Mouse (Mus musculus) kidney, embryonic 15.5 days (tissue): ENCODE measurements around the gene Six4. TPM values are rescaled to one million over a fixed set of nuclear protein-coding genes. Genes with fewer than 3 reads are reported as not detected.

Experiments
- ATAC-seq: fragments of 200-750 bp; cut with Nextera tagmentation; replicated peaks from 2 replicates; pipeline ENCODE4 v1.8.0; 2017; ENCODE audit warnings: moderate TSS enrichment; ENCODE audit not compliant: low FRiP score
- H3K27ac ChIP-seq: fragments of 300-500 bp; sonication (generic); 2 replicates; pipeline ENCODE4 v1.5.1; 2015; ENCODE audit warnings: mild to moderate bottlenecking, inconsistent platforms
- H3K27me3 ChIP-seq: fragments of 300-500 bp; sonication (generic); 2 replicates; pipeline ENCODE4 v1.6.1; 2015; ENCODE audit warnings: inconsistent platforms
- H3K36me3 ChIP-seq: fragments of 300-500 bp; sonication (generic); 2 replicates; pipeline ENCODE4 v1.6.1; 2015; ENCODE audit warnings: inconsistent platforms
- H3K4me1 ChIP-seq: fragments of 300-500 bp; sonication (generic); 2 replicates; pipeline ENCODE4 v1.6.1; 2015; ENCODE audit warnings: inconsistent platforms
- H3K4me2 ChIP-seq: fragments of 300-500 bp; sonication (generic); 2 replicates; pipeline ENCODE4 v1.6.1; 2015; ENCODE audit warnings: moderate library complexity, mild to moderate bottlenecking, inconsistent platforms
- H3K4me3 ChIP-seq: fragments of 300-500 bp; sonication (generic); replicated peaks from 2 replicates; pipeline ENCODE4 v1.5.1; 2015; ENCODE audit warnings: mild to moderate bottlenecking, inconsistent platforms
- H3K9ac ChIP-seq: fragments of 300-500 bp; sonication (generic); 2 replicates; pipeline ENCODE4 v1.6.1; 2015; ENCODE audit warnings: mild to moderate bottlenecking, inconsistent platforms
- H3K9me3 ChIP-seq: fragments of 300-500 bp; sonication (generic); replicated peaks from 2 replicates; pipeline ENCODE4 v1.6.1; 2016; ENCODE audit warnings: inconsistent platforms
- WGBS: fragments of 180-500 bp; shearing (Covaris S2); methylation state at CpG from one replicate; pipeline ENCODE4 v1.1.7; 2015; ENCODE audit warnings: mixed read lengths; 5-methylcytosine and 5-hydroxymethylcytosine counted together
- polyA plus RNA-seq: library from polyadenylated mRNA; unstranded; fragments of >200 nt; fragmentation: Nextera tagmentation; extraction: Ambion mirVana; gene quantifications from 2 replicates; pipeline ENCODE4 v1.2.1, GENCODE M21; 2015

Six4 gene
- polyA plus RNA-seq, 1 experiment from 2014 or later = 4.2 TPM

DNA sequence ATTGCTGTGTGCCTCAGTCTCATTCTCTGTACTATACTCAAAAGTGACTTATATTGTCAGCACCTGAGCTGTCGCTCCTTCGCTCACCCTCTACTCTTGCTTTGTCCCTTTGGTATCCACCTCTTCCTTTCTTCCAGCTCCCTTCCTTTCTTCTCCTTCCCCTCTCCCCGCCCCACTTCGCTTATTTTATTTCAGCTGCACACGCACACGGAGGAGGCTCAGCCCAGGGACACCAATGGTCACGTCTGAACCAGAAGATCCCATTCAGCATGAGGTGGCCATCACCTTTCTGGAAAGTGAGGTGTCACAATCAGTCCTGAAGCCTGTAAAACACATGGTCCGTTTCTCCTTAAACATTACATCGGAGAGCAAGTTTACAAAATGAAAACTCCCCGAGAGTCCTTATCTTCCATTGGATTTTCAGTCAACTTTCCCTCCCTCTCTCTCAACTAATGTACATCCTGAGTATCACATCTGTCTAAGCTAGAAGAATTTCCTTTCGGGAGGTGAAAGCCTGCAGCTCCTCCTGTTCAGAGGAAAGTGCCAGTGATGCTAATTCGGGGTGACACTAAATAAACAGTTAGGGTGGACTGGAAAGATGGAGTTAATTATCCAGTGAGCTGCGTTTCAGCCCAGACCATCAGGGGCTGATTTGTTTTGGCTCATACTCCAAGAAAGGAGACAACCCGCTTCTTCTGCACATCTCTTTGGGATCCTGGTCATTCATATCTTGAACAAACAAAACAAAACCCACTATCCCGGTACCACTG lies 62.3 kb downstream of the Six4 start:
- Histone ChIP-seq H3K9ac (no peak overlapping the region), H3K27me3 (peaks cover 100% of the 10 kb centered on the region), H3K27ac (no peak overlapping the region), H3K9me3 (no peaks in the 10 kb centered on the region), H3K4me3 (no peak overlapping the region), H3K4me2 (no peak overlapping the region), H3K36me3 (no peaks in the 10 kb centered on the region), H3K4me1 (peaks cover 39% of the 10 kb centered on the region)
- 2% methylated on average over 15 of the region's 15 CpGs for WGBS
- no peak for ATAC-seq

DNA sequence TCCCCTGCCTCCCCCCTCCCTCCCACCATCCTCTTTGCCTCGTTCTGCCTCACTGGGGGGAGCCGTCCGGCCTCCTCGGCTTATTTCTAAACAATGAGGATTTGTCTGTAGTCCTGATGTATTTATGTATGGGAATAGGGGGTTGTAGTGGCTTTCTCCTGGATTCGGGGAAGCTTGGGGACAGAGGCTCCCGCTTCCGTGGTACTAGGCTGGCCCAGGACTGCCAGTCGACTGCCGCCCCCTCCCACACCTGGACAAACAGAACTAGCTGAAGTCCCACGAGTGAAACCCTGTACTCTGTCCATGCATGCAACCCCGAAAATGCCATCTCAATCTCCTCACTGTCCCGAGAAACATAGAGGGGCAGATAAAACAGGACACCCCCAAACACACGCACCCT lies 63.0 kb downstream of the Six4 start:
- H3K4me3 ChIP-seq = no peak overlapping the region
- H3K4me1 ChIP-seq = peaks cover 46% of the 10 kb centered on the region
- H3K36me3 ChIP-seq = no peaks in the 10 kb centered on the region
- peaks cover 100% of the 10 kb centered on the region for H3K27me3 ChIP-seq
- H3K9me3 ChIP-seq = no peaks in the 10 kb centered on the region
- no peak overlapping the region for H3K4me2 ChIP-seq
- H3K27ac ChIP-seq = no peak overlapping the region
- no peak for ATAC-seq
- WGBS = under 1% methylated on average over 13 of the region's 13 CpGs
- H3K9ac ChIP-seq = no peak overlapping the region

Other genes with a start within 250 kb of the Six4 start
- not detected in 2 replicates for gene Six6, start 173.6 kb downstream of the Six4 start, polyA plus RNA-seq
- gene 4930447C04Rik, start 172.7 kb downstream of the Six4 start, polyA plus RNA-seq = 1.6 and 2.0 TPM in 2 replicates
- gene Six1, start 59.6 kb downstream of the Six4 start, polyA plus RNA-seq = 1.9 and 2.3 TPM in 2 replicates
- gene Mnat1, start 10.3 kb upstream of the Six4 start, polyA plus RNA-seq = 33.4 and 35.4 TPM in 2 replicates
- 20.7 TPM in 2 replicates for gene Trmt5, start 173.3 kb upstream of the Six4 start, polyA plus RNA-seq
- gene Slc38a6, start 173.3 kb upstream of the Six4 start, polyA plus RNA-seq = 9.5 and 9.8 TPM in 2 replicates